Comparison of ENCODE assay signal across 23 mouse cellular contexts in genomic region chr9:69294856-69295255, GRCm38 (mm10).
DNase-seq lines count a peak whose midpoint lies in the region; ATAC-seq and TF ChIP-seq lines count a peak whose summit lies in the region.
"Had no signal": no experiment of that assay in that cellular context is flagged by ENCODE, and none has a peak within 500 bp of the region (broad histone marks: within the 10 kb centered on the region; RNA-seq: fewer than 3 reads in every experiment).

No protein-coding gene starts in this region.

- DNase-seq in gastrocnemius, adult 2 months, result no peak
- DNase-seq in gastrocnemius, postnatal 4 days (ENCODE audit: low spot score in 2 of 2), result no peak
- no peak for DNase-seq in hindbrain, postnatal 0 days (ENCODE audit: low spot score)
- peak; percentile 52 for DNase-seq in induced T-regulatory cell, adult 2 months (ENCODE audit: low read depth)
- DNase-seq: adrenal gland, adult 8-10 months; adrenal gland, postnatal 14 days; adrenal gland, postnatal 36 days; B cell, adult 2 months; cerebellum, adult 11-12 months; cerebellum, adult 2 months; cerebellum, adult 9-10 months; cerebellum, postnatal 10 days; cerebellum, postnatal 25 days had no signal

- no peaks in the 10 kb centered on the region for H3K9me3 ChIP-seq in hindbrain, embryonic 15.5 days
- no peaks in the 10 kb centered on the region for H3K9me3 ChIP-seq in hindbrain, postnatal 0 days (ENCODE audit: low read length)
- H3K9me3 ChIP-seq: embryonic facial prominence, embryonic 10.5 days; embryonic facial prominence, embryonic 12.5 days; forebrain, embryonic 13.5 days; forebrain, embryonic 15.5 days had no signal

- H3K4me1 ChIP-seq in hindbrain, embryonic 15.5 days (replicated peaks), result peaks cover 16% of the 10 kb centered on the region
- H3K4me1 ChIP-seq in hindbrain, postnatal 0 days (ENCODE audit: insufficient read depth, low read length), result peaks cover 9% of the 10 kb centered on the region; the same call in 1 of the 2 replicates

- H3K9ac ChIP-seq in hindbrain, embryonic 15.5 days, result no peak overlapping the region
- H3K9ac ChIP-seq in hindbrain, postnatal 0 days (replicated peaks; ENCODE audit: low read length), result no peak overlapping the region
- H3K9ac ChIP-seq: embryonic facial prominence, embryonic 12.5 days; forebrain, embryonic 13.5 days; forebrain, embryonic 15.5 days had no signal

- intact Hi-C loops in gastrocnemius, adult 2 months (cut with DNase I), result loop anchor here (5.0 kb wide), 5 partner anchors 57 to 483 kb away; no protein-coding TSS in a partner anchor

- peak overlapping the region; percentile 60 for H3K27ac ChIP-seq in gastrocnemius, adult 2 months
- H3K27ac ChIP-seq in hindbrain, embryonic 15.5 days (replicated peaks), result no peak overlapping the region
- H3K27ac ChIP-seq in hindbrain, postnatal 0 days, result no peak overlapping the region
- H3K27ac ChIP-seq: embryonic facial prominence, embryonic 10.5 days; embryonic facial prominence, embryonic 12.5 days; forebrain, embryonic 13.5 days; forebrain, embryonic 15.5 days had no signal

- H3K4me2 ChIP-seq in hindbrain, embryonic 15.5 days, result 0 out of 2 replicates have a peak overlapping the region, but pooled peaks have one; percentile 2
- H3K4me2 ChIP-seq in hindbrain, postnatal 0 days (ENCODE audit: low read depth, low read length), result no peak overlapping the region
- H3K4me2 ChIP-seq: embryonic facial prominence, embryonic 12.5 days; forebrain, embryonic 13.5 days; forebrain, embryonic 15.5 days had no signal

- H3K27me3 ChIP-seq in hindbrain, embryonic 15.5 days, result peaks cover 7% of the 10 kb centered on the region
- no peaks in the 10 kb centered on the region for H3K27me3 ChIP-seq in hindbrain, postnatal 0 days (ENCODE audit: insufficient read depth, low read length)
- H3K27me3 ChIP-seq: CH12.LX, Patski had no signal

- no peak for TF ChIP-seq CTCF in gastrocnemius, adult 2 months (IDR thresholded peaks at IDR 0.05)
- no peak for TF ChIP-seq CTCF in hindbrain, postnatal 0 days (IDR thresholded peaks at IDR 0.05; ENCODE audit: low read depth)

- no peaks in the 10 kb centered on the region for H3K36me3 ChIP-seq in hindbrain, embryonic 15.5 days
- no peaks in the 10 kb centered on the region for H3K36me3 ChIP-seq in hindbrain, postnatal 0 days (ENCODE audit: insufficient read depth, low read length)
- H3K36me3 ChIP-seq: embryonic facial prominence, embryonic 10.5 days; embryonic facial prominence, embryonic 12.5 days; forebrain, embryonic 15.5 days; G1E had no signal

- ATAC-seq in hindbrain, embryonic 15.5 days (ENCODE audit: low FRiP score, low read depth), result no peak
- no peak for ATAC-seq in hindbrain, postnatal 0 days
- ATAC-seq: activated CD4-positive, CD25-positive, alpha-beta regulatory T cell, adult 4 months; CD4-positive, CD25-positive, alpha-beta regulatory T cell, adult 4 months; forebrain, embryonic 13.5 days; forebrain, embryonic 15.5 days; Patski had no signal

- H3K4me3 ChIP-seq in gastrocnemius, adult 2 months, result no peak overlapping the region
- H3K4me3 ChIP-seq in hindbrain, embryonic 15.5 days, result no peak overlapping the region
- no peak overlapping the region for H3K4me3 ChIP-seq in hindbrain, postnatal 0 days (ENCODE audit: low read length)
- H3K4me3 ChIP-seq: embryonic facial prominence, embryonic 10.5 days; embryonic facial prominence, embryonic 12.5 days; forebrain, embryonic 13.5 days; forebrain, embryonic 15.5 days had no signal

- WGBS in hindbrain, embryonic 15.5 days, result 88% methylated on average over 14 of the region's 14 CpGs
- WGBS in hindbrain, postnatal 0 days, result 93% methylated on average over 14 of the region's 14 CpGs
